Mouse (Mus musculus) hematopoietic stem cell, adult 5-6 weeks (primary cell): ENCODE measurements at regions not wholly inside any gene's neighbourhood (a gene's known extent, or its start where the extent isn't known, plus 50 kb on each side); places are given as distances from the start of the nearest gene placed in this dataset.

Experiments used
- ATAC-seq, 2 experiments: fragments of 125-278 bp in 1 of 2; replicated peaks in 1 of 2; 2 replicates each; pipeline ENCODE4 v1.8.0; 2016 to 2017; ENCODE audit warnings: inconsistent platforms in 2 of 2, mild to moderate bottlenecking in 2 of 2, moderate number of reproducible peaks in 2 of 2, low read depth in 1 of 2, moderate TSS enrichment in 1 of 2; ENCODE audit not compliant: low FRiP score in 2 of 2, poor library complexity in 2 of 2, severe bottlenecking in 2 of 2, insufficient read depth in 1 of 2, low TSS enrichment in 1 of 2

DNA sequence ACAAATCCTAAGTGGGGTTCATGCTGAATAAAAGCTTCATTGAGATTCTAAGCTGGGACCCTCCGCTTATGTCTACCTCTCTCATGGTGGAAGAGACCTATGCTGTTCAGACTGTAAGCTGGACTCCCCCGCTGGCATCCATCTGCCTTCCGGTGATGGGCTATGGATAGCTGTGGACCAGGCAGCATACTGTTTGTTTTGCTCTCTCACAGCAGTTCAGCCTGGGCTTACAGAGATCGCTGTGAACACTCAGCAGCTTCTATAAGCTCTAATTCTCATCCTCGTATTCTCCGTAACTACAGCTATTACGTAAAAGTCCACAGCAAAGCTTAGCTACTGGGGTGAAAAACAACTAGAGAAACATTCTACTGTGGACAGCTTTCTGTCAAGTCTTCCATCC is 97.5 kb upstream of the Galnt5 start:
- no peak for ATAC-seq

DNA sequence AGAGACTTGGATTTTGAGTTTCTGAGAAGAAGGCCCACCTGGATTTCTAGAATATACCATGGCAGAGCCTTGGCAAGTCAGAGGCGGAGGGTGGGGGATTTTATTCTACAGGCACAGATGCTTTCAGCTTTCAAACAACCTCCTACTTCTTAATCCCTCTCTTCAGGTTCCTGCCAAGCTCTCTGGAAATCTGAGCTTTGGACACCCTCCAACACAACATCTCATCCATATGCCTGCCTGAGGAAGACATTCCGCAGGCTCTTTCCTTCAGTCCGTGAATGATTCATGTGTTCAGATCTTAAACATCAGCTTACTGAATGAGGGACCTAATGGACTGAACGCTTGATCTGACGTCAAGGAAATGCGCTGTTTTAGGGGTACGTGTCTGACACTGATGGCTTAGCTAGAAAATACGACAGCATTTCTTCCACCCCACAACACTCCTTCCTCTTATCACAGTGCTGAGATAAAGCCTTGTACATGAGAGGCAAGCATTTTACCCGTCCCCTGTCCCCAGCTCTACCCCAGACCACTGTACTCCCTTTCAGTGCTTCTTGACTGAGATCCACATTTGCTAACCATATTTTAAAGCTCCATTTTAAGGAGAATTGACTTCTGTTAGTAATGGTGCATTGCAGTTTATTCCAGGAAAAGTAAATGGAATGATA is 97.0 kb upstream of the Galnt5 start:
- ATAC-seq, result no peak

DNA sequence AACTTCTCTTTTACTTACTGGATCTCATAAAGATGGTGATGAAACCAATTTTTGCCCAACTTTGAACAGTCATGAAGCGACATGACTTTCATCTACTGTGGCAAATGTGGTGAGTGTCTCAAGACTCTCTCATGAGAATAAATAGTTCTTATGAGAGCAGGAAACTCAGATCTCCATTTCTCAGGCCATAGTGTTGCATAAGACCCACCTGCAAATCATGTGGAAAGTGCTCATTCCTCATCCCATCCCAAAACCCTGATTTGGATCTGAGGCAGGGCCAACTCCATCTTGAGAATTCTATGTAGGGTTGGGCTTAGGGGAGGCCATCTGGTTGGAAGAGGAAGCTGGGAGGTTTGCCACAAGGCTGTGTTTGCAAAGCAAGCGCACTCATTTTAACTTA is 92.5 kb upstream of the Galnt5 start:
- ATAC-seq, result no peak; a peak in 1 of 4 replicates

DNA sequence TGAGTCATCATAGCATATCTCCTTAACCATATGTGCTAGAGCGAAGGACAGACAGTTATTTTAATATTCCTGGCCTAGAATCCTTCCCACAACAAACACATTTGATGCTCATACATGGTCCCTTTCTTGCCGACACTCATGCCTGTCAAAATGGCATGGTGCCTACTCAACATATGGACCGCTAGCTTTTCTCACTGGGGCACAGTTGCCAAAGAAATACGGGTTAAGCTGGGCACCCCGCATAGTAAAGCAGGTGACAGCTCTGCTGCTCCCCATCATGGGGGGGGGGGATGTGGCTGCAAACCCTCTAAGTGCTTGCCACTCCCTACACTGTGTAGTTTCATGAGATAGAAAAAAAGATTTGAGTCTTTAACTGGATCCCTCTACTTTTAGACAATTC is 90.7 kb upstream of the Galnt5 start:
- ATAC-seq, result no peak

DNA sequence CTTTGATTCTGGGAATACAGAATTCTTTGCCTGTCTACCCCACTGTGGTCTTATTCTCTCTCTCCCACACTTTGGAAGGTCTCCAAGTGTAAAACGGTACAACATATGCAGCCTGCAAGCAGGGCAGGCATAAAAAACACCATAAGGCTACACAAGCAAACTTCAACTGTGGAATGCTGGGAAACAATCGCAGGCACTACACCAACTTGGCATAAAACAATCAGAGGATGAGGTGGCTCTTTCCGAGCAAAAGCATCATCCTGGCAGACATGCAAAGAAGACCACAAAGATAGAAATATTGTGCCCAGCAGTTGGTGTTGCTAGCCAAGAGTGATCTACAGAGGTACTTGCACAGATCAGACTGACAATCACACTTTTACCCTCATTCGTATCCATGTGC is 88.0 kb upstream of the Galnt5 start:
- ATAC-seq, result no peak

DNA sequence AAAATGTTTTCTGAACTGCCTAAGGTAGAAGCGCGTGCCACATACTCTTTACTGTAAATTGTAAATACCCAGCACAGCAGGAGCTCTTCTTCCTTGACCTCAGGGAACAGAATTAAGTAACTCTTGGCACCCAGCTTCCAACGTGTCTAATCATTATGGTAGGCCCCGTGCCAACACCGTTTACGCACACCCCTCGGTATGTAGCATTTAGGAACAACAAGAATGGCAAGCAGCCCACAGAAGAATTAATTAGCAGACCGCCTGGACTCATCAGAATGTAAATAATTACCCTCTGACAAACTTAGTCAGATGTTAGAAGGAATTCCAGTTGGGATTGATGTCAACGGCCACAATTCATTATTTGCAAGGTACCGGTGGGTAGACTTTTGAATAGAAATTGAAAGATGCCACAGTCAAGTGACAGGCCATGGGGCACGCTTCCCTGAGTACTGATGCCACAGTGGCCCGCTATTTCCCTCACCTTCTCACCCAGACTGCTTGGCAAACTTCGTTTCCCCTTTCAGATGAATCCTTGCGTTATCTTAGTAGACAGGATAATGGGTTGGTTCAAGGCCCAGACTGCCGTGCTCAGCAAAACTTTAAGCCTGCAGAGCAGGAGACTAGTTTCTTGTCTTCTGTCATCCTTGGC is 81.2 kb upstream of the Galnt5 start:
- ATAC-seq, result no peak

DNA sequence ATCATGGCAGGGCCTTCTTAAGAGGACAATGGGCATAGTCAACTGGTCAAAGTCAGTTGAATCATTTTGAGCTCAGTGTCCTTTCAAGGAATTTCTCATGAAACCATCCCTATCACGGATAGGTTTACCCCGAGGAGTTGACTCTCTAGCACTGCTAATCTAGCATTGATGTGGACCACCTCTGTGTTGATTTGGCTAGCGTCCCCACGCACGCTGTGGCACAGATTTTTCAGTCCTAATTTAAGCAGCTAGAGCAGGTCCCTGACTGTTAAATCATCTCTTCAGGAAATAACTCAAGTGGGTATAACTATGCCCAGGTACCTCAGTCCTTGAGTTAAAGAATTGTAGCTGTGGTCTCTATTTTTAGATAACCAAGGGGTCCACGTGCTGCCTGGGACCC is 80.0 kb upstream of the Galnt5 start:
- no peak for ATAC-seq

DNA sequence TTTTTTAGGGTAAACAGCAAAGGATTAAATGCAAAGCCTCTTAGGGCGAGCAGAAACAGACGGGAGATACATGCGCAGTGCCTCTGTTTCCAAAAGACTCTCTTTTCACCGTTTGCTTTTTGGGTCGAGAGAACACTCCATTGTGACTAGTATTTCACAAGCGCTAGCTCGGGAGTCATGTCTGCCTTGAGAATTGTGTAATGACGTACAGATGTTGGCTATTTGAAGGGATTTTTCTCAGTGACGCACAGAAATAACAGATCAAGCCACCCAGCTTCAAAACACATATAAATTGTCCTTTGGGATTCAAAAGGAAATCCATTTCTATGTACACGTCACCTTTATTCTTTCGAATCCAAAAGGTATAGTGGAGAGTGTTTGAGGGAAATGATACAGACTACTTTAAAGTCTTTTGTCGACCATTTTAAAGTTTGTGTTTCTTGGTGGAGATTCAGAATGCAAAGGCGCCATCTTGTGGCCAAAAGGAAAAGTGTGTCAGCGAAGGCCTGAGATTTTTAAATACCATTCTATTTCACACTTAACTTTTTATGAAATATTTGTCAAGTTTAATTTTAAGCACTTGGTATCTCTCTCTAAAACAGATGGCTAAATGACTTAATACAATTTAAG is 78.5 kb upstream of the Galnt5 start:
- ATAC-seq, result peak; percentile 62 to 76; a peak in 2 of 4 replicates

DNA sequence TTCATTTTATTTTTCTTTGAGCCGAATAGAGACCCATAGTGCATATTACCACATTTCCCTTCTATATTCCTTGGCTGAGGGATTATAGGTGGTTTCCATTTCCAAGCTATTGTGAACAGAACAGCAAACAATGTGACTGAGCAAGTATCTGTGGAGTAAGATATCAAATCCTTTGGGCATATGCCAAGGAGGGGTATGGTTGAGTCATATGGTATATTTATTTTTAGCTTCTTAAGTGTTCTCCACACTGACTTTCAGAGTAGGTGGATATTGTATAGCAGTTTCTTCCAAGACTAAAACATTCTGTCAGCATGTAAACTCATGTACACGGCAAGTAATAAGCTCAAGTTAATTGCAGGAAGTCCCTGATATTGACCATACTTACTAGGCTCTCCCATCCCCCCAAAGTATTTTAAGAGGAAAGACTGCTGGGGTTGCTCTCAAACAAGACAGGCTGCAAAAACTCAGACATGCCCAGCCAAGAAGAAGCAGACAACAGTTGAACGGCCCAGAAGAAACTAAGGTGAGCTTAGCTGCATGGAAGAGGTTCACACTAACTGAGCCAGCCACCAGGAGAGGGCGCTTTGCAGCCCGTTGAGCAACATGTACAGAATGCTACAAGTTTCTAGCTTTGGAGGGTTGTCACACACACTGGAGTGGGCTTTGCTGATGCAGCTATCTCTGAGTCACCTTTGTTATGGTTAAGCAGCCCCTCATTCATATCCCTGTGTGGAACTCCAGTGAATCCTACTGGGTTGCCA is 63.4 kb upstream of the Galnt5 start:
- ATAC-seq, result peak in 1 of 2 experiments; percentile 27; a peak in 1 of 4 replicates
